Mouse (Mus musculus): ENCODE measurements around the gene Ttc27. TPM values are rescaled to one million over a fixed set of nuclear protein-coding genes. Genes with fewer than 3 reads are reported as not detected.

Gene Ttc27
- polyA plus RNA-seq, 1 experiment from 2014 or later = 14.4 TPM

GRCm38 (mm10) chr17:74796023-74796699 is 78.6 kb downstream of the Ttc27 start:
- no peak overlapping the region for H3K4me3 ChIP-seq
- ATAC-seq (ENCODE audit: insufficient number of reproducible peaks, low FRiP score) = no peak
- H3K27me3 ChIP-seq (replicated peaks) = no peaks in the 10 kb centered on the region
- H3K27ac ChIP-seq (ENCODE audit: poor library complexity, severe bottlenecking) = peak overlapping the region; percentile 48; the same call in 1 of the 2 replicates
- H3K4me1 ChIP-seq (replicated peaks) = peaks cover 18% of the 10 kb centered on the region
- peaks cover 5% of the 10 kb centered on the region; the same call in 1 of the 2 replicates for H3K36me3 ChIP-seq
- 65% methylated on average over 14 of the region's 14 CpGs for WGBS
- H3K9me3 ChIP-seq (replicated peaks) = no peaks in the 10 kb centered on the region
- peak overlapping the region; percentile 16; the same call in 1 of the 2 replicates for H3K4me2 ChIP-seq
- no peak overlapping the region for H3K9ac ChIP-seq

- 73% methylated on average over 6 of the region's 6 CpGs for WGBS
Observed at GRCm38 (mm10) chr17:74799865-74800264, 82.3 kb downstream of the Ttc27 start.

GRCm38 (mm10) chr17:74802765-74803164 is 85.2 kb downstream of the Ttc27 start:
- WGBS = 86% methylated on average over 4 of the region's 4 CpGs
- peaks cover 5% of the 10 kb centered on the region for H3K9me3 ChIP-seq (replicated peaks)
- no peak for ATAC-seq (ENCODE audit: insufficient number of reproducible peaks, low FRiP score)

More at GRCm38 (mm10) chr17:74799865-74800264, 82.3 kb downstream of the Ttc27 start:
- ATAC-seq (ENCODE audit: insufficient number of reproducible peaks, low FRiP score) = no peak
- Histone ChIP-seq H3K9ac (no peak overlapping the region), H3K36me3 (peaks cover 10% of the 10 kb centered on the region), H3K9me3 (replicated peaks) (no peaks in the 10 kb centered on the region), H3K4me2 (no peak overlapping the region), H3K4me3 (no peak overlapping the region), H3K4me1 (replicated peaks) (peaks cover 18% of the 10 kb centered on the region), H3K27me3 (replicated peaks) (no peaks in the 10 kb centered on the region), H3K27ac (ENCODE audit: poor library complexity, severe bottlenecking) (no peak overlapping the region)

GRCm38 (mm10) chr17:74803835-74804234 is 86.3 kb downstream of the Ttc27 start:
- H3K9me3 ChIP-seq (replicated peaks) = peaks cover 5% of the 10 kb centered on the region
- H3K4me1 ChIP-seq (replicated peaks) = peaks cover 12% of the 10 kb centered on the region
- H3K36me3 ChIP-seq = peaks cover 10% of the 10 kb centered on the region
- ATAC-seq (ENCODE audit: insufficient number of reproducible peaks, low FRiP score) = no peak
- H3K4me2 ChIP-seq = no peak overlapping the region
- no peak overlapping the region for H3K27ac ChIP-seq (ENCODE audit: poor library complexity, severe bottlenecking)
- no peaks in the 10 kb centered on the region for H3K27me3 ChIP-seq (replicated peaks)
- 83% methylated on average over 2 of the region's 2 CpGs for WGBS
- H3K9ac ChIP-seq = no peak overlapping the region
- H3K4me3 ChIP-seq = no peak overlapping the region

More at GRCm38 (mm10) chr17:74802765-74803164, 85.2 kb downstream of the Ttc27 start:
- Histone ChIP-seq H3K36me3 (peaks cover 10% of the 10 kb centered on the region), H3K4me3 (no peak overlapping the region), H3K9ac (no peak overlapping the region), H3K4me1 (replicated peaks) (peaks cover 7% of the 10 kb centered on the region), H3K27me3 (replicated peaks) (no peaks in the 10 kb centered on the region), H3K4me2 (no peak overlapping the region), H3K27ac (ENCODE audit: poor library complexity, severe bottlenecking) (no peak overlapping the region)

GRCm38 (mm10) chr17:74804321-74804930 is 86.9 kb downstream of the Ttc27 start:
- no peak overlapping the region for H3K27ac ChIP-seq (ENCODE audit: poor library complexity, severe bottlenecking)
- no peak overlapping the region for H3K4me2 ChIP-seq
- H3K4me3 ChIP-seq = no peak overlapping the region
- peaks cover 15% of the 10 kb centered on the region for H3K4me1 ChIP-seq (replicated peaks)
- WGBS = 77% methylated on average over 9 of the region's 9 CpGs
- H3K27me3 ChIP-seq (replicated peaks) = no peaks in the 10 kb centered on the region
- H3K9me3 ChIP-seq (replicated peaks) = peaks cover 5% of the 10 kb centered on the region
- peaks cover 6% of the 10 kb centered on the region for H3K36me3 ChIP-seq
- H3K9ac ChIP-seq = no peak overlapping the region
- no peak for ATAC-seq (ENCODE audit: insufficient number of reproducible peaks, low FRiP score)

- 54% methylated on average over 9 of the region's 9 CpGs for WGBS
- H3K4me2 ChIP-seq = no peak overlapping the region
- H3K36me3 ChIP-seq = no peaks in the 10 kb centered on the region
- no peaks in the 10 kb centered on the region for H3K27me3 ChIP-seq (replicated peaks)
- ATAC-seq (ENCODE audit: insufficient number of reproducible peaks, low FRiP score) = no peak
- H3K9ac ChIP-seq = no peak overlapping the region
- peaks cover 5% of the 10 kb centered on the region for H3K9me3 ChIP-seq (replicated peaks)
- no peak overlapping the region for H3K4me3 ChIP-seq
- H3K27ac ChIP-seq (ENCODE audit: poor library complexity, severe bottlenecking) = no peak overlapping the region
- peaks cover 24% of the 10 kb centered on the region for H3K4me1 ChIP-seq (replicated peaks)
Observed at GRCm38 (mm10) chr17:74807509-74808248, 90.1 kb downstream of the Ttc27 start.

GRCm38 (mm10) chr17:74808330-74808729 is 90.8 kb downstream of the Ttc27 start:
- Histone ChIP-seq H3K9ac (no peak overlapping the region), H3K4me2 (no peak overlapping the region), H3K9me3 (replicated peaks) (peaks cover 5% of the 10 kb centered on the region), H3K4me1 (replicated peaks) (peaks cover 24% of the 10 kb centered on the region), H3K36me3 (no peaks in the 10 kb centered on the region), H3K4me3 (no peak overlapping the region), H3K27me3 (replicated peaks) (no peaks in the 10 kb centered on the region), H3K27ac (ENCODE audit: poor library complexity, severe bottlenecking) (no peak overlapping the region)
- WGBS = 79% methylated on average over 1 of the region's 1 CpGs
- ATAC-seq (ENCODE audit: insufficient number of reproducible peaks, low FRiP score) = no peak

GRCm38 (mm10) chr17:74808901-74809300 is 91.4 kb downstream of the Ttc27 start:
- Histone ChIP-seq H3K4me3 (no peak overlapping the region), H3K27me3 (replicated peaks) (no peaks in the 10 kb centered on the region), H3K36me3 (no peaks in the 10 kb centered on the region), H3K9ac (no peak overlapping the region), H3K4me2 (no peak overlapping the region), H3K27ac (ENCODE audit: poor library complexity, severe bottlenecking) (no peak overlapping the region), H3K4me1 (replicated peaks) (peaks cover 24% of the 10 kb centered on the region), H3K9me3 (replicated peaks) (peaks cover 5% of the 10 kb centered on the region)
- no peak for ATAC-seq (ENCODE audit: insufficient number of reproducible peaks, low FRiP score)
- WGBS = 76% methylated on average over 4 of the region's 4 CpGs

- no peak overlapping the region for H3K9ac ChIP-seq
- no peak overlapping the region for H3K4me2 ChIP-seq
- peaks cover 24% of the 10 kb centered on the region for H3K4me1 ChIP-seq (replicated peaks)
- H3K4me3 ChIP-seq = no peak overlapping the region
- no peaks in the 10 kb centered on the region for H3K9me3 ChIP-seq (replicated peaks)
- no peaks in the 10 kb centered on the region for H3K36me3 ChIP-seq
- ATAC-seq (ENCODE audit: insufficient number of reproducible peaks, low FRiP score) = 0 out of 2 replicates have a peak, but pooled peaks have one; percentile 9
- no peaks in the 10 kb centered on the region for H3K27me3 ChIP-seq (replicated peaks)
- H3K27ac ChIP-seq (ENCODE audit: poor library complexity, severe bottlenecking) = no peak overlapping the region
- 43% methylated on average over 3 of the region's 3 CpGs for WGBS
Observed at GRCm38 (mm10) chr17:74810892-74811625, 93.5 kb downstream of the Ttc27 start.

- no peaks in the 10 kb centered on the region for H3K36me3 ChIP-seq
- no peak overlapping the region for H3K9ac ChIP-seq
- H3K4me3 ChIP-seq = no peak overlapping the region
- no peaks in the 10 kb centered on the region for H3K27me3 ChIP-seq (replicated peaks)
- H3K4me1 ChIP-seq (replicated peaks) = 0 out of 2 replicates have a peak, but pooled peaks cover 13% of the 10 kb centered on the region
- no peak overlapping the region; the same call in 1 of the 2 replicates for H3K27ac ChIP-seq (ENCODE audit: poor library complexity, severe bottlenecking)
- H3K4me2 ChIP-seq = no peak overlapping the region
- 36% methylated on average over 2 of the region's 2 CpGs for WGBS
- no peak for ATAC-seq (ENCODE audit: insufficient number of reproducible peaks, low FRiP score)
- peaks cover 6% of the 10 kb centered on the region; the same call in 1 of the 2 replicates for H3K9me3 ChIP-seq (replicated peaks)
Observed at GRCm38 (mm10) chr17:74819711-74820110, 102.2 kb downstream of the Ttc27 start.

Data from heart, embryonic 12.5 days (tissue).